Mouse (Mus musculus): Measurements from ENCODE around the gene Itfg1.

- no peak for TF ChIP-seq CTCF (IDR thresholded peaks at IDR 0.05; ENCODE audit: low read depth)
- no peak for TF ChIP-seq EP300 (IDR thresholded peaks at IDR 0.05; ENCODE audit: low read depth)
Observed at GRCm38 (mm10) chr8:85801408-85801807, 39.3 kb downstream of the Itfg1 start.

Data from liver, postnatal 0 days (tissue).